Mouse (Mus musculus) MEL (cell line): ENCODE data around the gene Srgap2. TPM values are rescaled to one million over a fixed set of nuclear protein-coding genes. Genes with fewer than 3 reads are reported as not detected.
A peak's percentile ranks its signal among the peaks of the same experiment; 100 is the strongest.

Source experiments
- DNase-seq: peaks from one replicate; pipeline ENCODE4 v3.0.0; 2011; ENCODE audit warnings: low read depth, low spot score
- H3K27ac ChIP-seq: 2 replicates; pipeline ENCODE4 v1.5.1; 2012; ENCODE audit warnings: low read depth, mild to moderate bottlenecking, control low read depth, low read length, moderate library complexity; ENCODE audit not compliant: control insufficient read depth
- H3K27me3 ChIP-seq, 2 experiments: fragments of 150-350 bp in 1 of 2; sonication (generic) in 1 of 2; 2 replicates each; pipeline ENCODE4 v1.6.1; 2012; ENCODE audit warnings: low read length in 2 of 2, mild to moderate bottlenecking in 2 of 2, improper control_type of control experiment in 1 of 2, moderate library complexity in 1 of 2; ENCODE audit not compliant: insufficient read depth in 2 of 2, control insufficient read depth in 1 of 2
- H3K36me3 ChIP-seq, 2 experiments: 2 replicates each; pipeline ENCODE4 v1.6.1; 2012 to 2014; ENCODE audit warnings: low read length in 2 of 2, improper control_type of control experiment in 1 of 2, inconsistent platforms in 1 of 2, mild to moderate bottlenecking in 1 of 2; ENCODE audit not compliant: insufficient read depth in 2 of 2, control insufficient read depth in 1 of 2
- H3K4me1 ChIP-seq, 2 experiments: fragments of 150-350 bp in 1 of 2; sonication (generic) in 1 of 2; 2 replicates each; pipeline ENCODE4 v1.6.1; 2012; ENCODE audit warnings: low read length in 2 of 2, improper control_type of control experiment in 1 of 2, mild to moderate bottlenecking in 1 of 2; ENCODE audit not compliant: insufficient read depth in 2 of 2, control insufficient read depth in 1 of 2
- H3K4me3 ChIP-seq, 2 experiments: fragments of 150-350 bp in 1 of 2; sonication (generic) in 1 of 2; 2 replicates each; pipeline ENCODE4 v1.5.1; 2012; ENCODE audit warnings: low read depth in 2 of 2, low read length in 2 of 2, mild to moderate bottlenecking in 2 of 2, moderate library complexity in 2 of 2, control low read depth in 1 of 2, improper control_type of control experiment in 1 of 2; ENCODE audit not compliant: control insufficient read depth in 1 of 2, insufficient read depth in 1 of 2
- H3K79me2 ChIP-seq: 2 replicates; pipeline ENCODE4 v1.6.1; 2012; ENCODE audit warnings: mild to moderate bottlenecking, low read length, moderate library complexity; ENCODE audit not compliant: control insufficient read depth, poor library complexity, insufficient read depth
- H3K9ac ChIP-seq: 2 replicates; pipeline ENCODE4 v1.6.1; 2012; ENCODE audit warnings: low read depth, mild to moderate bottlenecking, control low read depth, low read length, moderate library complexity; ENCODE audit not compliant: control insufficient read depth, poor library complexity, severe bottlenecking
- H3K9me3 ChIP-seq: fragments of 150-350 bp; sonication (generic); replicated peaks from 2 replicates; pipeline ENCODE4 v1.6.1; 2012; ENCODE audit warnings: mild to moderate bottlenecking, low read length, improper control_type of control experiment, moderate library complexity; ENCODE audit not compliant: insufficient read depth
- CHD1 ChIP-seq: IDR thresholded peaks from 2 replicates; pipeline ENCODE4 v1.6.1; 2012; ENCODE audit warnings: low read depth, mild to moderate bottlenecking, inconsistent platforms, low read length, improper control_type of control experiment
- CHD2 ChIP-seq: IDR thresholded peaks from 2 replicates; pipeline ENCODE4 v1.6.1; 2011; ENCODE audit warnings: low read length, improper control_type of control experiment
- CTCF ChIP-seq, 3 experiments: IDR thresholded peaks in 2 of 3; conservative IDR thresholded peaks in 1 of 3; 2 replicates each; pipeline ENCODE4 v1.5.1; 2011 to 2012; ENCODE audit warnings: low read length in 3 of 3, low read depth in 2 of 3, mild to moderate bottlenecking in 2 of 3, improper control_type of control experiment in 1 of 3, inconsistent platforms in 1 of 3, mixed read lengths in 1 of 3, moderate library complexity in 1 of 3; ENCODE audit not compliant: control insufficient read depth in 1 of 3, insufficient read depth in 1 of 3, poor library complexity in 1 of 3, severe bottlenecking in 1 of 3
- E2F4 ChIP-seq: IDR thresholded peaks from 2 replicates; pipeline ENCODE4 v1.6.1; 2011; ENCODE audit warnings: low read depth, low read length, improper control_type of control experiment, borderline replicate concordance
- ELF1 ChIP-seq: IDR thresholded peaks from 2 replicates; pipeline ENCODE4 v1.6.1; 2014; ENCODE audit warnings: low read depth, mild to moderate bottlenecking, inconsistent platforms, low read length, improper control_type of control experiment, moderate library complexity
- EP300 ChIP-seq, 2 experiments: IDR thresholded peaks; 2 replicates each; pipeline ENCODE4 v1.6.1; 2011; ENCODE audit warnings: improper control_type of control experiment in 2 of 2, low read length in 2 of 2, low read depth in 1 of 2, mild to moderate bottlenecking in 1 of 2
- ETS1 ChIP-seq: IDR thresholded peaks from 2 replicates; pipeline ENCODE4 v1.6.1; 2012; ENCODE audit warnings: low read depth, mild to moderate bottlenecking, inconsistent platforms, low read length, improper control_type of control experiment, moderate library complexity
- GABPA ChIP-seq: IDR thresholded peaks from 2 replicates; pipeline ENCODE4 v1.6.1; 2012; ENCODE audit warnings: low read depth, mild to moderate bottlenecking, inconsistent platforms, low read length, improper control_type of control experiment, moderate library complexity
- GATA1 ChIP-seq: IDR thresholded peaks from 2 replicates; pipeline ENCODE4 v1.6.1; 2011; ENCODE audit warnings: low read depth, low read length, improper control_type of control experiment
- HCFC1 ChIP-seq: IDR thresholded peaks from 2 replicates; pipeline ENCODE4 v1.6.1; 2012; ENCODE audit warnings: low read depth, mild to moderate bottlenecking, inconsistent platforms, low read length, improper control_type of control experiment, moderate library complexity
- JUND ChIP-seq: IDR thresholded peaks from 2 replicates; pipeline ENCODE4 v1.6.1; 2011; ENCODE audit warnings: low read depth, mild to moderate bottlenecking, improper control_type of control experiment, low read length
- KAT2A ChIP-seq: conservative IDR thresholded peaks from 2 replicates; pipeline ENCODE4 v1.6.1; 2012; ENCODE audit warnings: low read depth, low read length, improper control_type of control experiment, inconsistent platforms
- MAFK ChIP-seq: IDR thresholded peaks from 2 replicates; pipeline ENCODE4 v1.6.1; 2011; ENCODE audit warnings: low read depth, mild to moderate bottlenecking, low read length, improper control_type of control experiment, borderline replicate concordance
- MEF2A ChIP-seq: IDR thresholded peaks from 2 replicates; pipeline ENCODE4 v1.6.1; 2014; ENCODE audit warnings: low read depth, mild to moderate bottlenecking, inconsistent platforms, low read length, improper control_type of control experiment; ENCODE audit not compliant: poor library complexity, insufficient replicate concordance, severe bottlenecking; ENCODE audit errors: extremely low read depth
- MXI1 ChIP-seq: IDR thresholded peaks from 2 replicates; pipeline ENCODE4 v1.6.1; 2011; ENCODE audit warnings: mild to moderate bottlenecking, low read depth, low read length, improper control_type of control experiment
- MYC ChIP-seq: IDR thresholded peaks from 2 replicates; pipeline ENCODE4 v1.6.1; 2011; ENCODE audit warnings: low read depth, mild to moderate bottlenecking, low read length, improper control_type of control experiment, moderate library complexity
- NELFE ChIP-seq: IDR thresholded peaks from 2 replicates; pipeline ENCODE4 v1.6.1; 2011; ENCODE audit warnings: low read depth, low read length, improper control_type of control experiment
- NRF1 ChIP-seq: IDR thresholded peaks from 2 replicates; pipeline ENCODE4 v1.6.1; 2014; ENCODE audit warnings: low read depth, mild to moderate bottlenecking, inconsistent platforms, low read length, improper control_type of control experiment, moderate library complexity; ENCODE audit not compliant: poor library complexity, insufficient read depth, severe bottlenecking
- POLR2AphosphoS2 ChIP-seq: IDR thresholded peaks from 2 replicates; pipeline ENCODE4 v1.6.1; 2011; ENCODE audit warnings: low read length, improper control_type of control experiment
- POLR2AphosphoS5 ChIP-seq: IDR thresholded peaks from 2 replicates; pipeline ENCODE4 v1.6.1; 2012; ENCODE audit warnings: low read depth, borderline replicate concordance, mild to moderate bottlenecking, inconsistent platforms, low read length, moderate library complexity, mixed read lengths
- RAD21 ChIP-seq: IDR thresholded peaks from 2 replicates; pipeline ENCODE4 v1.6.1; 2011; ENCODE audit warnings: mild to moderate bottlenecking, low read depth, low read length, improper control_type of control experiment
- RCOR1 ChIP-seq: IDR thresholded peaks from 2 replicates; pipeline ENCODE4 v1.6.1; 2012; ENCODE audit warnings: low read depth, mild to moderate bottlenecking, inconsistent platforms, low read length, improper control_type of control experiment
- SMC3 ChIP-seq: IDR thresholded peaks from 2 replicates; pipeline ENCODE4 v1.6.1; 2011; ENCODE audit warnings: low read depth, low read length, improper control_type of control experiment
- TCF12 ChIP-seq: IDR thresholded peaks from 2 replicates; pipeline ENCODE4 v1.6.1; 2014; ENCODE audit warnings: low read depth, mild to moderate bottlenecking, inconsistent platforms, low read length, improper control_type of control experiment, moderate library complexity
- UBTF ChIP-seq: IDR thresholded peaks from 2 replicates; pipeline ENCODE4 v1.6.1; 2012; ENCODE audit warnings: low read depth, mild to moderate bottlenecking, inconsistent platforms, low read length, improper control_type of control experiment, moderate library complexity, borderline replicate concordance; ENCODE audit not compliant: insufficient read depth
- USF2 ChIP-seq, 2 experiments: IDR thresholded peaks; 2 replicates each; pipeline ENCODE4 v1.6.1; 2011 to 2012; ENCODE audit warnings: improper control_type of control experiment in 2 of 2, low read length in 2 of 2, borderline replicate concordance in 1 of 2, inconsistent platforms in 1 of 2, low read depth in 1 of 2, mild to moderate bottlenecking in 1 of 2; ENCODE audit not compliant: insufficient read depth in 1 of 2
- ZC3H11A ChIP-seq: IDR thresholded peaks from 2 replicates; pipeline ENCODE4 v1.6.1; 2012; ENCODE audit warnings: low read depth, mild to moderate bottlenecking, inconsistent platforms, low read length, improper control_type of control experiment
- ZKSCAN1 ChIP-seq: IDR thresholded peaks from 2 replicates; pipeline ENCODE4 v1.6.1; 2012; ENCODE audit warnings: low read depth, mild to moderate bottlenecking, inconsistent platforms, low read length, improper control_type of control experiment, moderate library complexity
- ZMIZ1 ChIP-seq: IDR thresholded peaks from 2 replicates; pipeline ENCODE4 v1.6.1; 2012; ENCODE audit warnings: low read depth, mild to moderate bottlenecking, inconsistent platforms, low read length, improper control_type of control experiment, moderate library complexity
- ZNF384 ChIP-seq: IDR thresholded peaks from 2 replicates; pipeline ENCODE4 v1.6.1; 2012; ENCODE audit warnings: low read depth, mild to moderate bottlenecking, inconsistent platforms, low read length, improper control_type of control experiment
- polyA plus RNA-seq, 2 experiments: library from polyadenylated mRNA; stranded (reverse) in 1 of 2; unstranded in 1 of 2; fragments of >175 nt in 1 of 2; fragments of >200 nt in 1 of 2; gene quantifications; 2 replicates each; pipeline versions ENCODE4 v1.2.1 to v1.2.4; 2012; ENCODE audit warnings: low replicate concordance in 2 of 2, low read depth in 1 of 2; ENCODE audit not compliant: insufficient read length in 2 of 2, insufficient read depth in 1 of 2, missing spikeins in 1 of 2
- total RNA-seq: library from RNA; depleted of rRNA; stranded (reverse); fragments of 300-350 nt; gene quantifications from 2 replicates; pipeline ENCODE4 v1.2.3, GENCODE M21; 2012

Srgap2 gene
- total and polyA plus RNA-seq, 3 experiments = 9.0 to 25.3 TPM; not detected in 1

DNA sequence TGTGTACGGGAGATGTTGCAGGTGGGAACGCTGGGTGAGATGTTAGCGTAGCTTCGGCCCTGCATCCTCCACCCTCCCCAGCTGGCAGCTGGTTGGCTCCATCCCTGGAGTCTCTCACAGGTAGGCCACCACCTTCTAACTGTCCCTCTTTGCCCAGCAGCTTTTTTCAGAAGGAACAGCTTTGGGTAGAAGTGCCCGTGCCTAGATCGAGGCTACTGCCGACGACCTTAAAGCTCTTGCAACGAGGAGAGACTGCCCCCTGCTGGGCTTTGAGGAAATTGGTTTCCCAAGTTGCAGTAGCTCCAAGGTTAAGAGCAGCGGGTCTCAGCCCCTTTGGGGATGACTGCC lies 266.9 kb downstream of the Srgap2 start:
- DNase-seq = peak; percentile 78
- H3K4me1 ChIP-seq = no peaks in the 10 kb centered on the region
- no peaks in the 10 kb centered on the region for H3K9me3 ChIP-seq
- no peaks in the 10 kb centered on the region for H3K27me3 ChIP-seq
- H3K9ac ChIP-seq = no peak overlapping the region
- TF ChIP-seq MEF2A (no peak), ZMIZ1 (no peak), RCOR1 (no peak), CHD1 (no peak), MYC (no peak), SMC3 (peak; percentile 81), KAT2A (no peak), POLR2AphosphoS2 (no peak), USF2 (IDR thresholded peaks at IDR 0.05; ENCODE audit: borderline replicate concordance in 1 of 2, insufficient read depth in 1 of 2, low read depth in 1 of 2, low read length in 2 of 2) (no peak), GABPA (no peak), ETS1 (no peak), TCF12 (no peak), HCFC1 (no peak), MXI1 (no peak), NELFE (no peak), E2F4 (no peak), ZNF384 (no peak), EP300 (IDR thresholded peaks at IDR 0.05; ENCODE audit: low read depth in 1 of 2, low read length in 2 of 2) (no peak), CHD2 (no peak), ZC3H11A (peak; percentile 61), ELF1 (no peak), RAD21 (peak; percentile 81), GATA1 (no peak), UBTF (no peak), ZKSCAN1 (no peak), CTCF (IDR thresholded peaks at IDR 0.05 in 2 of 3, conservative IDR thresholded peaks at IDR 0.05 in 1 of 3; ENCODE audit: control insufficient read depth in 1 of 3, insufficient read depth in 1 of 3, low read depth in 2 of 3, low read length in 3 of 3, poor library complexity in 1 of 3, severe bottlenecking in 1 of 3) (peak; percentile 84 to 88 (median 85)), JUND (no peak), MAFK (no peak), NRF1 (no peak), POLR2AphosphoS5 (no peak)
- H3K27ac ChIP-seq = no peak overlapping the region
- no peaks in the 10 kb centered on the region for H3K79me2 ChIP-seq
- no peak overlapping the region for H3K4me3 ChIP-seq
- no peaks in the 10 kb centered on the region for H3K36me3 ChIP-seq
